Mouse (Mus musculus) layer of hippocampus, postnatal 10 days (tissue): ENCODE data around the gene Pakap. TPM values are rescaled to one million over a fixed set of nuclear protein-coding genes. Genes with fewer than 3 reads are reported as not detected.
A peak's percentile ranks its signal among the peaks of the same experiment; 100 is the strongest.

Experiments used
- DNase-seq, 2 experiments: peaks; one replicate each; pipeline ENCODE4 v3.0.0; 2021; ENCODE audit warnings: low spot score in 2 of 2
- total RNA-seq, 2 experiments: library from RNA; stranded (reverse); gene quantifications; 2 replicates each; pipeline ENCODE4 v1.2.3; 2021

Pakap gene
- total RNA-seq, 2 experiments from 2014 or later = 20.9 to 25.3 TPM

DNA sequence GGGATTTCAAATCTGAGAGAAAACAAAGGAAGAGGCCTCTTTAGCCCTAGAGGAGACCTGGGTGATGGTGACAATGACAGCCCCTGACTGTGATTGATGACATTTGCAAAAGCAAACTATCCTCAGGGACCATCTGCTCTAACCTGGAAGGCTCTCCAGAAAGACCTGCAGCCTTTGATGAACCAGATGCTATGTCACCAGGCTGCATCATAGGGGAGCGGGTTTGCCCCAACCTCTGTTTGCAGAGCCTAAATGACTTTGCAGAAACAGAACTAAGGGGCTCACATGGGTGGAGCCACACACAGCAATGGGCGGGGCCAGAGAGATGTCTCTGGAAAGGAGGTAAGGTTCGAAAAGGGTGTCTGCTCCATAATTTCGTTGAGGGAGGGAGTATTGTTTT lies 265.1 kb downstream of the Pakap start:
- DNase-seq = no peak

DNA sequence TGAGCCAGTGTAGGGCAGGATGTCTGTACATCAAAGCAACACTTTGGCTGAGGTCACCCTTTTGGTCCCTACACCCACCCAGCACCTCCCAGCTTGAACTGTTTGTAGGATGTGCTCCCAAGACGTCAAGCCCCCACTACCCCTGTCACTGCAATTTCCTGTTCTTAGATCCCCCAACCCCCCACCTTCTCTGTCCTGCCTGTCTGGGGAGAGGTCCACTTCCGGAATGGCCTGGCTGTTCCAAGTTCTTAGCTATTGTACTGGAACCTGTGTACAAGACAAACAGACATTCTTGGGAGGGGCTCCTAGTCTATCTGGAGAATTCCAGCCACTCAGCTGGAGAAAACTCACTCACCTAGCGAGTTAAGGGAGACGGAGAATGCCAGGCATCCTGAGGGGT lies 266.2 kb downstream of the Pakap start:
- DNase-seq = no peak

DNA sequence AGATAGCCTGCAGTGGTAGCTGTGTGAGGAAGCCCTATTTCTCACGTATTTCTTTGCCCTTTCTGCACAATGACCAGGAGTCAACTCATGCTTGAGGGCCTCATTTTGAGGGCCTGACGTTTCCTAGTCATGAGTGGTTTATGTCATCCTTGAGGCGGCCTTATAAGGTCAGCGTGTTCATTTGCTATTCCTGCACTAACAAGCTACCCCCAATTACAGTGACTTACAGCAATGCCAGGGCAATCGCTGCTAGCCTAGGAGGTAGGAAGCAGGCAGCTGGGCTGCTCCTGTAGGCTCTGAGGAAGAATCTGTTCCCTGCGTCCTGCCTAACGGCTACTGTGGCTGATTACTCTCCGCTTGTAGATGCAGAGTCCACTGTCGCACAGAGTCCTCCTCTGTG lies 269.1 kb downstream of the Pakap start:
- no peak for DNase-seq

DNA sequence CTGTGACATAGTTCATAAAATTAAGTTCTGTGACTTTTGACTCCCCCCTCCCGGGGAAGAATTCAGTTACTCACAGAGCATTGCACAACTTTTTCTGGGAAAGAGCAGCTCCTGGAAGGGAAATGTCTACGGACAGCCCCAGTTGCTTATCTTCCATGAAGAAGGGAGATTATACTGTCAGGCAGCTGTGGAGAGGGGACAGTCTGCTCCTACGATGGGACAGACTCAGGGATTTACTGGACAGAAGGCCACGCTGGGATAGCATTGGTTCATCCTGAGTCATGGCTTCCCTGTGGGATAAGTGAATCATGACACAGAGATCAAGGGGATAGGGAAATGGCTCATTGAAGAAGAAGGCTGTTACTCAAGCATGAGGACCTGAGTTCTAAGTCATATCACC lies 271.4 kb downstream of the Pakap start:
- DNase-seq = no peak

DNA sequence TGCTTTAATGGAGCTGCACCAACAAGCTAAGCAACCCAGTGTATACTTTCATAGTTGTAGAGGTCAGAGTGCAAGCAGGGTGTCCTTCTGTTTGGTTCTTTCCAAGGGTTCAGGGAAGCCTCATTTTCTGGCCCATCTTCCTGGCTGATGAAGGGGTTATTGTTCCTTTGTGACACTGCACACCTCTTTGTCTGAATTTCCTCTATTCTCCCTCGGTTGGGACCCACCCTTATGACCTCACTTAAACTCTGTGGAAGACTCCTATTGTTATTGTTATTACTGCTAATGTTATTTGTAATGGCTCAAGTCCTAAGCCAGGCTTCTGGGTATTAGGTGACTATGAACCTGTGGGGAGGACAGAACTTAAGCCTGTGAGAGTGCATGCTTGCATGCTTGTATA lies 273.9 kb downstream of the Pakap start:
- DNase-seq = no peak

DNA sequence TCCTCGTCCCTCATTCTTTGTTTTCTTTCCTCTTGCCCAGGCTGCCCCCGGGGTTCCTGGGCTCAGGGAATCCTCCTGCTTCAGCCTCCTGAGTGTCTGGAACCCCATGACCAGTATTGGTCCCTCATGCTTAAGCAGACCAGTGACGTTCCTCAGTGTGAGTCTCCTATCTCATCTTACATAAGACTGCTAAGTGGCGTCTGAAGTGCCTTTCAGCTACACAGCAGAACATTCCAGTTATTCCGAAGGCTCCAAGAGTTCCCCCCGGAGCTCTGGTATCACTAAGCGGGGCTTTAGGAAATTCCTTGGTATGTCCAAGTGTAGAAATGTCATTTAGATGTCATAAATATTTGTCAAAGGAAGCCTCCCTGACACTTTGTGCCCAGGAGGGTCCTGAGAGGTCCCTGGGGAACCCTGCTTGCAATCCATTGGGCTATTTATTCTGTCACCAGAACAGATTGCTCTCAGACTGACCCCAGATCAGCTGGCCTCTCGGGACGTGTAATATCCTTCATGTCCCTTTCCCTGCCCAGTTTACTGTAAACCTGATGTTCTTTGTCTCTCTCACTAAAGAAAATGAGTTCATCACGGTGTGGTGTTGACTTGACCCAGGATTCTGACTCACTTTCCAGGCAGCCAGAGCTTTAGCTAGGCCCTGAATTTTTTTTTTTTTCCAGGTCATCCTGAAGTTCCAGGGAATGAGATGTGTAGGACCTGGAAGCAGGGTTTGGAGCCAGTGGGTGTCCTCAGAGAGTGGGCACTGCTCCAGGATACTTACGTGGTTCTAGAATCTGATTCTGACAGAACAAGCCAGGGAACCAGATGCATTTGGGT lies 274.7 kb downstream of the Pakap start:
- no peak for DNase-seq

DNA sequence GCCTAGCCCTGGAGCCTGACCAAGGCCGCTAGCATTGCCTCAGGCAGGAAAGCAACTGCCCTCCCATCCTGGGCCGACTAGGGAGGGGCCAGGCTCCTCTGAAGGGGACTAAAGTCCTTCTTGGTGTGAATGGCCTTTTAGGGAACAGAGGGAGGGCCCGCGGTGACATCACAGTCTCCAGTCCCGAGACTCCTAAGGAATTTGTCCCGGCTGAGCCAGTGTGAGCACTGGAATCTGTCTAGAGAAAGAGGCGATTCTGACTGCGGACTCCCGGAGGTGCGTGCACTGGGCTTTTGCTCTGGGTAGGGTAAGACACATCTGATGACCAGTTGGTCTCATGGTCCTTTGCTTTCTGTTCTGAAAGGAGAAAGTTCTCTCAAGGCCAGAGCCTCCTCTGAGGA lies 277.1 kb downstream of the Pakap start:
- DNase-seq = peak; percentile 22 to 51

DNA sequence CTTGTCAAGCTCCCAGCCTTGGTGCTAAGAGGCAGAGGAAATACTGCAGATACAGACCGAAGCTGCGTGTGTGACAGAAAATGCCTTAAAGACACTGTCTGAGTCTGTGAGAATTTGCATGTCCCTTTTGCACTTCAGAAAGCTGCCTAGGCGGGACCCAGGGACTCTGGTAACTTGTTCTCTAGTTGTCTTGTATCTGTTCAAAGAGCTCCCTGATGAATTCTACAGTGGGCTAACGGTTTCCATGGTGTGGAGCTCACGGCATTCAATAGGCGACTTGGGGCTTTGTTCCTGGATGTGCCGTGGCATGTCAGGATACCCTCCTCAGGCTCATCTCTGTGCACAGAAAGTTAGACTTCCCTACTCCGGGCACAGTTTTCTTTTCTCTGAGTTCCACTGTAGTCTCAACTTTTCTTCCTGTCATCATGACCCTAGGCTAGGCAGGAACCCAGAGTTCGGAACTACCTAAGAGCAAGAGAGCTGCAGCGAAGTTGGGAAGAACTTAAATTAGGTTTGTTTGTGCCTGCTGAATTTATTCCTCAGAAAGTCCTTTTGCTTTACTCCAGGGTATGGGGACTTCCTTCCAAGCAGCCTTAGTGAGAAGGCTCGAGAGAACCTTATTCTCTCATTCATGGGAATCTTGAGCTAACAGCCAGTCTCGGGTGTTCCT lies 277.7 kb downstream of the Pakap start:
- DNase-seq = no peak

DNA sequence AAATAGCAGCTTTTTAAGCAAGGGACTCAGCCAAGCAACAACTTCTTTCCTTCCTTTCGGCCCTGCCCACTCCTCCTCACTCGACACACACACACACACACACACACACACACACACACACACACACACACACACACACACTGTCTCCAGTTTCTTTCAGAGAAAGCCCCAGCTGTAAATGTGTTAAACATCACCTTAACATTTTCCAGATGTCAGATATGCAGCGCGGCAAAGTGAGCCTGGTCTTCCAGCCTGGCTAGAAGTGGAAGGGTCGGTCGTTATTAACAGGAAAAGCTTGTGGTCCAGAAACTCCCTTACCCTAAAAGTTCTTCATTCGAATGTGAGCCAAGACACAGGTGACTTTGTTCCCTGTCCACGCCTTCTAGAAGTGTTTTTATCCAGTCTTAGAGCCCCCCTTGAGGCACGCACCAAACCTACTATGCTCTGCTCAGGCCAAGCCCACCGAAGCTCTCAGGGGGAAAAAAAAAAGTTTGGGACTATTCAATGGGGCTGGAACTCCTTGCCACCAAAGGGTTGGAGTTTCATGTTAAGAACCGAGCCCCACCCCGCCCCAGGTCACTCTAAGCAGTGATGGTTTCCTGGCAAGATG lies 278.5 kb downstream of the Pakap start:
- no peak for DNase-seq

DNA sequence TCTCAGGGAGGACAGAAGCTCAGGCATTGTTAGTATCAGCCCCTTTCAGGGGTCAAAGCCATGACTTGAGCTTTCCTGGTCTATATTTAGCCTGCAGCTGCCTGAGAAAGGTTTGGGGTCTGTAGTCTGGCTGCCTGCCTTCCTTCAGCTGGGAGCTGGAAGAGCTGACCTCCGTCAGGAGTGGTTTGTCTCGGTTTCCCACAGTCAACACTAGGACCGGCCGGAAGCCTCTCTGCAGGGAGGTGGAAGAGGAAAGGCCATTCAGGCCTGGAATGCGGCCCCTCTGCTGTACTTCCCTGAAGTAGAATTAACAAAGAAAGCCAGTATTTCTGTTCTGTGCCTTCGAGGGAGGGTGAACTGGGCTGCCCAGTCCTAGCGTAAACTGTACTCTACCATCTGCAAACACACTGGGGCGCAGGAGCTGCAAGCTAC lies 279.0 kb downstream of the Pakap start:
- no peak for DNase-seq

DNA sequence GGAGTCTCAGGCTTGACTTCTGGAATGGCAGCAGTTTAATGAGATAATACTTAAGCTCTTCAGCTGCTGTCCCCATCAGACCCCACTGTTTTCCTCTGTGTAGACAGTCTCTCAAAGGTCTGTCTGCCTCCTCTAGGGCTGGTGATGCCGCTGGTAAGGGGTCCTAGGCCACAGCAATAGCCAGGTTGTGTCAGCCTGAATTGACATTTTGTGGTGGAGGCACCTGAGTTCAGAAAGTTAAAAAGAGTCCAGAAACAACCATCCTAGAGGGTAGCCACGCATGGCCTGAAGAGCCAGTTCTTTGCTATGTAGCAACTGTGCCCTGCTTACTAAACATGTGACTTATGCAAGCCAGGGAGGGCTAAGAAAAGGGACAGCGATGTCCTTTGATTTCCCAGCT lies 279.7 kb downstream of the Pakap start:
- no peak for DNase-seq

DNA sequence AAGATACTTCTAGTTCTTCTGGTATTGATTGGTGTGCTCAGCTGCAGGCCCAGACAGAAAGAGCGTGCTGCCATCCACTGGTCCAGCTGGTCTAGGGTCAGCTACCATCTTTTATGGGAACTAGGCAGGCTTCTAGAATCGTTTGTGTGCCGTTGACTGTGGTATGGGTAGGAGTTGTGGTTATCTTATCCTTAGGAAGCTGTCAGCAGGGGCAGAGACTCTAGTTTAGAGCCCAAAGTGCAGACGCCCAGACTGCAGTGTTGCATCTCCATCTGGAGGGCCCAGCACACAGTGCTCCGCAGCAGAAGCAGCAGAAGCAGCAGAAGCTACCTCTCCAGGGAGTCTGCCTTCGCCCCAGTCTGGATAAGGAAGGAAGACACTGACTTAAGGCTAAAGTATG lies 281.5 kb downstream of the Pakap start:
- DNase-seq = no peak

DNA sequence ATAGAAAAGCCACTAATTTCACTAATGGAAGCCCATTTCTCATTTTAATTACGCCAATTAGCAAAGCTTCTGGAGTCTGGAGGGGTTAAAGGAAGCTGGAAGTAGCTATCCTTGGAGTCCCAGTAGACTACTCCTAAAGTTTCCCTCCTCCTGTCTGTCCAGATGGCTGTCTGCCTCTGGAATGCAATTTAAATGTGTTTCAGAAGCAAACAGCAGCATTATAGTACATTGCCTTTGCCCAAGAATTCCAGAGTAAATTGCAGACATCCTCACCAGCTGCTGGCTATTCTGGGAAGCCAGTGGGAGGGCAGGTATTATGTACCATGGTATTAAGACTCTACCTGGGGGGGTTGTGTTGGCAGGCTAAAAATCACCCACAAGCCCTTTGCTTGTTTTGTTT lies 283.8 kb downstream of the Pakap start:
- no peak for DNase-seq

DNA sequence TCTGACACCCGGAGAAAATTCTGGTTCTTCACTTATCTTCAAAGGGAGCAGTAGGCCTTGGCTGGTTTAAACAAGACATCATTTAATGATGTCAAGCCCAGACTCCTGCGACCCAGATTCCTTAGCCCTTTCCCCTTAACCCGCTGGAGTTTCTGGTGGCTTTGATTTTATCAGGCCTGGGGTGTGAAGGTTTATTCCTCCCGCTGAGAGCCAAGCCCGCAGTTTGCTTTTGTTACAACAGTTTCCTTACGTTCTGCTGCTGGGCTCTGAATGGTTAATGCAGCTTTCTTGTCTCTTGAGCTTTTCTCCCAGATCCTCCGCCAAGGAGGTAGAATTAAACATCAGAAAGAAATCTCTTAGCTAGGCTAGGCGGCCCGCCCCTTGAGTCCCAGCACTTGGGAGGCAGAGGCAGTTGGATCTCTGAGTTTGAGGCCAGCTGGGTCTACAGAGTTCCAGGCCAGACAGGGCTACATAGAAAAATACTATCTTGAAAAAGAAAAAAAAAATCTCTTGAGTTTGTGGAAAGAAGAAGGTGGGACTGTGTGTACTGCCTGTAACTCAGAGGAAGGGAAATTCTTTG lies 284.6 kb downstream of the Pakap start:
- DNase-seq = no peak

DNA sequence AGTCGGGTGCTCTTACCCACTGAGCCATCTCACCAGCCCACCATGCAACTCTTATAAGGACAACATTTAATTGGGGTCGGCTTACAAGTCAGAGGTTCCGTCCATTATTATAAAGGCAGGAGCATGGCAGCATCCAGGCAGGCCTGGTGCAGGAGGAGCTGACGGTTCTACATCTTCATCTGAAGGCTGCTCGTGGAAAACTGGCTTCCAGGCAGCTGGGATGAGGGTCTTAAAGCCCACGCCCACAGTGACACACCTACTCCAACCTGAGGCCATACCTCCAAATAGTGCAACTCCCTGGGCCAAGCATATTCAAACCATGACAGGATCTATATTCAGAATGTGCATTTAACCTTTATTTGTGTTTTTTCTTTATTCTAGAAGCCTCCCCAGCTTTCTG lies 286.2 kb downstream of the Pakap start:
- no peak for DNase-seq

DNA sequence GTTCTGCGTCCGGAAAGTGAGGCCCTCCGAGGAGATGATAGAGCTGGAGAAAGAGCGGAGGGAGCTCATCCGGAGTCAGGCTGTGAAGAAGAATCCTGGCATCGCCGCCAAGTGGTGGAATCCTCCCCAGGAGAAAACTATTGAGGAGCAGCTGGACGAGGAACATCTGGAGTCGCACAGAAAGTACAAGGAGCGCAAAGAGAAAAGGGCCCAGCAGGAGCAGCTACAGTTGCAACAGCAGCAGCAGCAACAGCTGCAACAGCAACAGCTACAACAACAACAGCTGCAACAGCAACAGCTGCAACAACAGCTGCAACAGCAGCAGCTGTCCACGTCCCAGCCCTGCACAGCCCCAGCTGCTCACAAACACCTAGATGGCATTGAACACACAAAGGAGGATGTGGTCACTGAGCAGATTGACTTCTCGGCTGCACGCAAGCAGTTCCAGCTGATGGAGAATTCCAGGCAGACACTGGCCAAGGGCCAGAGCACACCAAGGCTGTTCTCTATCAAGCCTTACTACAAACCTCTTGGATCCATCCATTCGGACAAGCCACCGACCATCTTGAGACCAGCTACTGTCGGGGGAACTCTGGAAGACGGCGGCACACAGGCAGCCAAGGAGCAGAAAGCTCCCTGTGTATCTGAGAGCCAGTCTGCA lies 287.4 kb downstream of the Pakap start:
- DNase-seq = no peak

DNA sequence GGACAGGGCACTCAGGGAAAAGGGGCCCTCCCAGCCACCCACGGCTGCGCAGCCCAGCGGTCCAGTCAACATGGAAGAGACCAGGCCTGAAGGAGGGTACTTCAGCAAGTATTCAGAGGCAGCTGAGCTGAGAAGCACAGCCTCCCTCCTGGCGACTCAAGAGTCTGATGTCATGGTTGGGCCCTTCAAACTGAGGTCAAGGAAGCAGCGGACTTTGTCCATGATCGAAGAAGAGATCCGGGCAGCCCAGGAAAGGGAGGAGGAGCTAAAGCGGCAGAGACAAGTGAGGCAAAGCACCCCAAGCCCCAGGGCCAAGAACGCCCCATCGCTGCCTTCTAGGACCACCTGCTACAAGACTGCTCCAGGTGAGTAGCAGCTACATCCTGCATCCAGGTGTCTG lies 288.7 kb downstream of the Pakap start:
- no peak for DNase-seq

DNA sequence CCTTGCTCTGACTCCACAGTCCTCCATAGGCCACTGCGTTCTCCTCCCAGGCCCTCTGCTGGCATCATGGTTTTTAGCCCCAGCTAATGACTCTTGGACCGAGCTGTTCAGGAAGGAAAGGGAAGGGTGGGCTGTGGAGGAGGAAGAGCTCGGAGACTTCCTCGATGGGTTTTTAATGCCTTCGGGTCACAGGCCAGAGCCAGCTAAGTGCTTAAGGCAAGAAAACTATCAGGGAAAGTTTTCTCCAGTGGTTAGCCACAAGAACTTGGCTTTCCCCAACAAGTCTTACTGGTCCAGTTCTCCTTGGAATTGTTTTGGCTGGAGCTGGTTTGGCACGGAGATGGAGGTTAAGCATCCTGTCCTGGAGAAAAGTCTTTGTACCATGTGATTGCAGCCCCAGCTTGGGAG lies 292.2 kb downstream of the Pakap start:
- DNase-seq = no peak

DNA sequence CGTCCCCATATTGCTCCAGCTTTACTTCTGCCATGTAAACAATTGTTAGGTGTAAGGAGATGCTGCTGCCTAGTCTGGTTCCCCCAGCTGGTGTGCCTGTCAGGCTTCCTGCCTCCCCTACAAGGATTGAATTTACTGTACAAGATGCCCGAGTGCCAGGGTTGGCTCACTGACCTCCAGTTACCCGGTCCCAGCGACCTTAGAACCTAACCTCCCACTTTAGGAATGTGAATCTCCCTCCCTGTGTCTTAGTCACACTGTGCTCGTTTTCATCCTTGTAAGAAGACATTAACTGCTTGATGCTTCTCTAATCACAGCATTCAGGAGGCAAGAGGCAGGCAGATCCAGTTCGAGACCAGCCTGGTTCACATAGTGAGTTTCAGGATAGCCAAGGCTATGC lies 293.2 kb downstream of the Pakap start:
- DNase-seq = no peak

DNA sequence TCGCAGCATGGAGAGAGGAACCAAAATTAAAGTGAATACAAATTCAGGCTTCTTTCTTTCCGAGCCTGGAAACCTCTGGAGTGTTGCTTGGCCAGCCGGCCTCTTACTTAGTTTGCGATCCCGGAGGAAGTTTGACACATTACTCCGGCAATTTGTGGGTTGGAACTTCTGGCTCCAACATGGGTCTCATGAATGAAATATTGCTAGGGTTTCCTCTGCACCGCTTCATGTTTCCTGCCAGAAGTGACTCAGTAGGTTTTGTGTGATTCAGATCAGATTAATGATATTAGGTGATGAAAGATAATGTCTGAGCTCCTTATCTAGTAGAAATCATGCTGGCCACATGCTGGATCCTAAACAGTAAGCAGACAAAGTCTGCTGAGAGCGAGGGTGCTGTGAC lies 293.9 kb downstream of the Pakap start:
- no peak for DNase-seq

DNA sequence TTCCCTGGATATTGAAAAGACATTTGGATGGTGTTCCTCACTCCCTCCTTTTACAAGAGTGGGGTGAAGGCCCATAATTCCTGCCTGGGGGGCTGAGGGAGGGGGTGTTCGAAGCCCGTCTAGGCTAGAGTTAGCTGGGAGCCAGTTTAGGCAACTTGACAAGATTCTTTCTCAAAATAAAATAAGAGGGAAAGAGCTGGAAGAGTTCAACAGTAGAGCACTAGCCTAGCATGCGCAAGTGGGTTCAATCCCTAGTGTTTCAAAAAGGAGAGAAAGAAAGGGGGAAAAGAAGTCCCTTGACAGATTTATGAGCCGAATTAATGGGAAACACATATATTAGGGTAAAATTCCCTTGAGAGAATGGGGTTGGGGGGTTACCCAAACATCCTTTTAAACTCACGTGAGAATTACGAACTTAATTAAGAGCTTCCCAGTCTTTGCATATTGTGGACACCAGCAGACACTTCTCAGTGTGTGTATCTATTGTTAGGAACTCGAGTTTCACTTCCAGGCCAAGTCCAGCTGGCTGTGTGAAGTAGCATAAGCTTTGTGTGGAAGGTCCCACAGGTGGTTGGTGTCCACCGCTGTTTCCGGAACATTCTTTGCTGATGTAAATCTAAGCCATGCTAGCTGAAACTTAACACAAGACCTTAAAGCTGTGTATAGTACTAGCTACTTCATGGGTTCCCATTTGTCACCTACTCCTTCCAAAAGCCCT lies 294.4 kb downstream of the Pakap start:
- no peak for DNase-seq
